Mouse (Mus musculus): ENCODE results near the gene Lhx5.

Lhx5 gene

GRCm38 (mm10) chr5:120432486-120433015 lies 1.1 kb downstream of the Lhx5 start:
- DNase-seq (ENCODE audit: low read depth), result no peak

GRCm38 (mm10) chr5:120433135-120433760 lies 1.7 kb downstream of the Lhx5 start:
- no peak for DNase-seq (ENCODE audit: low read depth)

- no peak for DNase-seq (ENCODE audit: low read depth)
These were observed 2.8 kb downstream of the Lhx5 start for GRCm38 (mm10) chr5:120434231-120434735.

GRCm38 (mm10) chr5:120435006-120435681 lies 3.6 kb downstream of the Lhx5 start:
- DNase-seq (ENCODE audit: low read depth), result no peak

GRCm38 (mm10) chr5:120435731-120436501 lies 4.4 kb downstream of the Lhx5 start:
- no peak for DNase-seq (ENCODE audit: low read depth)

GRCm38 (mm10) chr5:120436885-120437495 lies 5.5 kb downstream of the Lhx5 start:
- DNase-seq (ENCODE audit: low read depth), result no peak

- DNase-seq (ENCODE audit: low read depth), result no peak
These were observed 6.0 kb downstream of the Lhx5 start for GRCm38 (mm10) chr5:120437539-120437938.

GRCm38 (mm10) chr5:120437986-120438385 lies 6.5 kb downstream of the Lhx5 start:
- DNase-seq (ENCODE audit: low read depth), result no peak

GRCm38 (mm10) chr5:120438469-120438868 lies 7.0 kb downstream of the Lhx5 start:
- DNase-seq (ENCODE audit: low read depth), result no peak

GRCm38 (mm10) chr5:120438991-120439710 lies 7.7 kb downstream of the Lhx5 start:
- no peak for DNase-seq (ENCODE audit: low read depth)

- no peak for DNase-seq (ENCODE audit: low read depth)
These were observed 8.6 kb downstream of the Lhx5 start for GRCm38 (mm10) chr5:120439887-120440670.

GRCm38 (mm10) chr5:120440733-120441132 lies 9.2 kb downstream of the Lhx5 start:
- peak; percentile 73 for DNase-seq (ENCODE audit: low read depth)

GRCm38 (mm10) chr5:120447305-120447704 lies 15.8 kb downstream of the Lhx5 start:
- DNase-seq (ENCODE audit: low read depth), result no peak

- no peak for DNase-seq (ENCODE audit: low read depth)
These were observed 23.3 kb downstream of the Lhx5 start for GRCm38 (mm10) chr5:120454756-120455337.

- DNase-seq (ENCODE audit: low read depth), result no peak
These were observed 24.8 kb downstream of the Lhx5 start for GRCm38 (mm10) chr5:120456253-120456652.

- no peak for DNase-seq (ENCODE audit: low read depth)
These were observed 25.5 kb downstream of the Lhx5 start for GRCm38 (mm10) chr5:120456841-120457554.

- DNase-seq (ENCODE audit: low read depth), result peak; percentile 56
These were observed 26.1 kb downstream of the Lhx5 start for GRCm38 (mm10) chr5:120457628-120458027.

- DNase-seq (ENCODE audit: low read depth), result peak; percentile 31
These were observed 27.6 kb downstream of the Lhx5 start for GRCm38 (mm10) chr5:120459133-120459532.

- DNase-seq (ENCODE audit: low read depth), result no peak
These were observed 30.4 kb downstream of the Lhx5 start for GRCm38 (mm10) chr5:120461902-120462301.

- DNase-seq (ENCODE audit: low read depth), result peak; percentile 22
These were observed 32.8 kb downstream of the Lhx5 start for GRCm38 (mm10) chr5:120464321-120464720.
